Mouse (Mus musculus): Measurements from ENCODE around the gene Prodh2. TPM values are rescaled to one million over a fixed set of nuclear protein-coding genes. Genes with fewer than 3 reads are reported as not detected.

Gene Prodh2
- polyA plus RNA-seq, 1 experiment from 2014 or later, result not detected

Small RNAs within 50 kb of the gene (microRNA-seq; reads per million reads assigned to microRNA genes)
- 0.70 reads per million for gene Gm38670

Other genes starting within 250 kb of the Prodh2 start
- 0.28 and 0.48 TPM in 2 replicates for gene Thap8, start 213.5 kb upstream of the Prodh2 start, polyA plus RNA-seq (2015; fragmentation: Nextera tagmentation; extraction: Ambion mirVana)
- gene Wdr62, start 213.2 kb upstream of the Prodh2 start, polyA plus RNA-seq (2015; fragmentation: Nextera tagmentation; extraction: Ambion mirVana), result 8.5 and 9.2 TPM in 2 replicates
- gene Clip3, start 201.9 kb upstream of the Prodh2 start, polyA plus RNA-seq (2015; fragmentation: Nextera tagmentation; extraction: Ambion mirVana), result 51.2 and 51.5 TPM in 2 replicates
- gene Alkbh6, start 184.9 kb upstream of the Prodh2 start, polyA plus RNA-seq (2015; fragmentation: Nextera tagmentation; extraction: Ambion mirVana), result 94.2 and 99.2 TPM in 2 replicates
- 89.9 and 90.4 TPM in 2 replicates for gene Syne4, start 178.8 kb upstream of the Prodh2 start, polyA plus RNA-seq (2015; fragmentation: Nextera tagmentation; extraction: Ambion mirVana)
- 0.95 and 1.2 TPM in 2 replicates for gene E130208F15Rik, start 171.9 kb upstream of the Prodh2 start, polyA plus RNA-seq (2015; fragmentation: Nextera tagmentation; extraction: Ambion mirVana)
- gene Sdhaf1, start 169.7 kb upstream of the Prodh2 start, polyA plus RNA-seq (2015; fragmentation: Nextera tagmentation; extraction: Ambion mirVana), result 20.0 and 22.4 TPM in 2 replicates
- 6.8 and 7.5 TPM in 2 replicates for gene Lrfn3, start 130.8 kb upstream of the Prodh2 start, polyA plus RNA-seq (2015; fragmentation: Nextera tagmentation; extraction: Ambion mirVana)
- 29.7 and 32.7 TPM in 2 replicates for gene Tyrobp, start 79.9 kb upstream of the Prodh2 start, polyA plus RNA-seq (2015; fragmentation: Nextera tagmentation; extraction: Ambion mirVana)
- 0.64 and 0.68 TPM in 2 replicates for gene Hcst, start 73.8 kb upstream of the Prodh2 start, polyA plus RNA-seq (2015; fragmentation: Nextera tagmentation; extraction: Ambion mirVana)
- gene Nfkbid, start 71.9 kb upstream of the Prodh2 start, polyA plus RNA-seq (2015; fragmentation: Nextera tagmentation; extraction: Ambion mirVana), result 1.3 and 2.0 TPM in 2 replicates
- gene Aplp1, start 48.1 kb upstream of the Prodh2 start, polyA plus RNA-seq (2015; fragmentation: Nextera tagmentation; extraction: Ambion mirVana), result 38.4 and 44.2 TPM in 2 replicates
- 0.20 and 0.23 TPM in 2 replicates for gene Kirrel2, start 35.9 kb upstream of the Prodh2 start, polyA plus RNA-seq (2015; fragmentation: Nextera tagmentation; extraction: Ambion mirVana)
- 0.09 TPM in 2 replicates for gene Nphs1, start 35.3 kb upstream of the Prodh2 start, polyA plus RNA-seq (2015; fragmentation: Nextera tagmentation; extraction: Ambion mirVana)
- 11.4 and 11.6 TPM in 2 replicates for gene Arhgap33, start 41.4 kb downstream of the Prodh2 start, polyA plus RNA-seq (2015; fragmentation: Nextera tagmentation; extraction: Ambion mirVana)
- 15.4 and 17.5 TPM in 2 replicates for gene Hspb6, start 58.6 kb downstream of the Prodh2 start, polyA plus RNA-seq (2015; fragmentation: Nextera tagmentation; extraction: Ambion mirVana)
- gene Proser3, start 58.7 kb downstream of the Prodh2 start, polyA plus RNA-seq (2015; fragmentation: Nextera tagmentation; extraction: Ambion mirVana), result 13.9 TPM in 2 replicates
- gene Lin37, start 66.2 kb downstream of the Prodh2 start, polyA plus RNA-seq (2015; fragmentation: Nextera tagmentation; extraction: Ambion mirVana), result 44.2 and 48.3 TPM in 2 replicates
- 81.3 and 91.1 TPM in 2 replicates for gene U2af1l4, start 69.7 kb downstream of the Prodh2 start, polyA plus RNA-seq (2015; fragmentation: Nextera tagmentation; extraction: Ambion mirVana)
- gene Gm49396, start 69.7 kb downstream of the Prodh2 start, polyA plus RNA-seq (2015; fragmentation: Nextera tagmentation; extraction: Ambion mirVana), result 13.8 and 14.1 TPM in 2 replicates
- gene Psenen, start 70.0 kb downstream of the Prodh2 start, polyA plus RNA-seq (2015; fragmentation: Nextera tagmentation; extraction: Ambion mirVana), result 134 and 141 TPM in 2 replicates
- 3.2 and 4.9 TPM in 2 replicates for gene Igflr1, start 71.8 kb downstream of the Prodh2 start, polyA plus RNA-seq (2015; fragmentation: Nextera tagmentation; extraction: Ambion mirVana)
- 11.0 and 12.6 TPM in 2 replicates for gene Kmt2b, start 95.1 kb downstream of the Prodh2 start, polyA plus RNA-seq (2015; fragmentation: Nextera tagmentation; extraction: Ambion mirVana)
- gene Zbtb32, start 105.3 kb downstream of the Prodh2 start, polyA plus RNA-seq (2015; fragmentation: Nextera tagmentation; extraction: Ambion mirVana), result 0.23 and 0.60 TPM in 2 replicates
- gene Upk1a, start 119.2 kb downstream of the Prodh2 start, polyA plus RNA-seq (2015; fragmentation: Nextera tagmentation; extraction: Ambion mirVana), result 1.5 and 1.7 TPM in 2 replicates
- 766 and 797 TPM in 2 replicates for gene Cox6b1, start 132.5 kb downstream of the Prodh2 start, polyA plus RNA-seq (2015; fragmentation: Nextera tagmentation; extraction: Ambion mirVana)
- gene Etv2, start 142.2 kb downstream of the Prodh2 start, polyA plus RNA-seq (2015; fragmentation: Nextera tagmentation; extraction: Ambion mirVana), result not detected in 2 replicates
- 127 and 130 TPM in 2 replicates for gene Rbm42, start 156.7 kb downstream of the Prodh2 start, polyA plus RNA-seq (2015; fragmentation: Nextera tagmentation; extraction: Ambion mirVana)
- gene Haus5, start 171.4 kb downstream of the Prodh2 start, polyA plus RNA-seq (2015; fragmentation: Nextera tagmentation; extraction: Ambion mirVana), result 45.3 and 50.0 TPM in 2 replicates
- not detected in 2 replicates for gene Pmis2, start 178.0 kb downstream of the Prodh2 start, polyA plus RNA-seq (2015; fragmentation: Nextera tagmentation; extraction: Ambion mirVana)
- gene 2200002J24Rik, start 205.3 kb downstream of the Prodh2 start, polyA plus RNA-seq (2015; fragmentation: Nextera tagmentation; extraction: Ambion mirVana), result not detected in 2 replicates
- 0.09 and 0.40 TPM in 2 replicates for gene Atp4a, start 218.6 kb downstream of the Prodh2 start, polyA plus RNA-seq (2015; fragmentation: Nextera tagmentation; extraction: Ambion mirVana)
- 187 and 189 TPM in 2 replicates for gene Tmem147, start 235.9 kb downstream of the Prodh2 start, polyA plus RNA-seq (2015; fragmentation: Nextera tagmentation; extraction: Ambion mirVana)